Mouse (Mus musculus) urinary bladder, postnatal 36 days (tissue): ENCODE results near the gene Pola2.
A peak's percentile ranks its signal among the peaks of the same experiment; 100 is the strongest.

ENCODE experiments used
- DNase-seq, 2 experiments: peaks; one replicate each; pipeline ENCODE4 v3.0.0; 2022; ENCODE audit warnings: low spot score in 2 of 2, mixed read lengths in 1 of 2

Gene Pola2

DNA sequence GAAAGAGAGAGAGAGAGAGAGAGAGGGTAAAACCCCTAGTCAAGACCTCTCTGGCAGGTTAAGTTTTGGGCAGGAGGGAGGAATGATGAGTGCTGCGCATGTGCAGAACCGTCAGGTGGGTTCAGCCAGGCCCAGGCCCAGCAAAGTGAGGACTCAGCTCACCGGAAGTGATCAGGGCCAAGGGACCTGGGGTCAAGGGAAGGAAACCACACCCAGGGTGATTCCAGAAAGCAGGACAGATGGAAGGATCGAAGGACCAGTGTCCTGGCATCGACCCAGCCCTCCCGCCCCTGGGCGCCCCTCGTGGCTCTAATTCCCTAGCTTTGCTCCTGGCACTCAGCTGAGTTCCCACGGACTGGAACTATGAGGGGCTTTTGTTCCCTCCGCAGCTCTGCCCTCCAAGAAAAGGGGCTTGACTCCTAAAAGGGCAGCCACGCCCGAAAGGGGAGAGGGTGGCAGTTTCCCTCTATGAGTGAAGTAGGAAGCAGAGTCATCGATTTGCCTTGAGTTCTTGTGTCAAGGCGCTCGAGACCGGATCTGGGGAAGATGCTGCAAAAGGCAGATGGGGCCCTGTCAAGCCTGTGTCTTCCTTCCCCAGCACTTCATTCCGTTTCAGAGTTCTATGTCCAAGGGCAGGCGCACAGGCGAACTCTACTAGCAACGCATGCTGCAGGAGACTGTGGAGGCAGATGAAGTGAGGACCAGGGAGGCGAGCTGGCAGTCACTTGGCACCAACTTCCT lies 26.7 kb downstream of the Pola2 start:
- no peak for DNase-seq

- DNase-seq, result no peak
Measured at GRCm38 (mm10) chr19:5935691-5936090, 28.3 kb downstream of the Pola2 start.

- DNase-seq, result peak; percentile 58 to 65
Measured at GRCm38 (mm10) chr19:5935266-5935665, 28.7 kb downstream of the Pola2 start.

GRCm38 (mm10) chr19:5929634-5930596 lies 34.1 kb downstream of the Pola2 start:
- no peak for DNase-seq

GRCm38 (mm10) chr19:5928546-5928945 lies 35.5 kb downstream of the Pola2 start:
- no peak for DNase-seq

DNA sequence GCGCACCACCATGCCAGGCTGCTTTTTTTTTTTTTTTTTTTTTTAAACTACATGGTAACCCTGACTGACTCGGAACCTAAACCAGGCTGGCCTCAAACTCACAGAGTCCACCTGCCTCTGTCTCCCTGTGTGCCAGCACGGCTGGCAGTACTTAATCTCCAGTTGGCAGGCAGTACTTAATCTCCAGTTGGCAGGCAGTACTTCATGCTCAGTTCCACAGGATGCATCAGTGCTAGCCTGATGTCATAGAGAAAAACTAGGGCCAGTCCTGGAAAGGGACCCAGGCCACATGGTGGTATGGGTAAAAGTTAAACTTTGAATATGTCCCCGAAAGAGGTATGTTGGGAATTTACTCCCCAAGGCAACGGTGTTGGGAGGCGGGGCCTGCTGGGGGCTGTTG lies 35.9 kb downstream of the Pola2 start:
- DNase-seq, result no peak

GRCm38 (mm10) chr19:5927532-5927931 lies 36.5 kb downstream of the Pola2 start:
- no peak for DNase-seq

DNA sequence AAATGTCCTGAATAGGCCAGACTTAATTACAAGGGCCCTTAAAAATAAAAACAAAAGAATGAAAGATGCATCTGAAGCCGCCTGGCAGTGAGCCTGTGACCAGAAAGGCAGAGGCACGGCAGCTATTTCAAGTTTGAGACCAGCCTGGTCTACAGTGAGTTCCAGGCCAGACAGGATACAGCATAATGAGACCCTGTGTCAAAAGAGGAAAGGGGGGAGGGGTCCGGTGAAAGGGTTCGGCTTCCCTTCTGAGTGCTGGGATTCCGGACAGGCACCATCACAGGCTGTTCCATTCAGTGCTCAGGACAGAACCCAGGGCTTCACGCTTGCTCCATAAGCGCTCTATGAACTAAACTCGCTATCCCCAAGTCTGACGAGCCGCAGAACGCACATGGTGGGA lies 37.0 kb downstream of the Pola2 start:
- DNase-seq, result no peak

DNA sequence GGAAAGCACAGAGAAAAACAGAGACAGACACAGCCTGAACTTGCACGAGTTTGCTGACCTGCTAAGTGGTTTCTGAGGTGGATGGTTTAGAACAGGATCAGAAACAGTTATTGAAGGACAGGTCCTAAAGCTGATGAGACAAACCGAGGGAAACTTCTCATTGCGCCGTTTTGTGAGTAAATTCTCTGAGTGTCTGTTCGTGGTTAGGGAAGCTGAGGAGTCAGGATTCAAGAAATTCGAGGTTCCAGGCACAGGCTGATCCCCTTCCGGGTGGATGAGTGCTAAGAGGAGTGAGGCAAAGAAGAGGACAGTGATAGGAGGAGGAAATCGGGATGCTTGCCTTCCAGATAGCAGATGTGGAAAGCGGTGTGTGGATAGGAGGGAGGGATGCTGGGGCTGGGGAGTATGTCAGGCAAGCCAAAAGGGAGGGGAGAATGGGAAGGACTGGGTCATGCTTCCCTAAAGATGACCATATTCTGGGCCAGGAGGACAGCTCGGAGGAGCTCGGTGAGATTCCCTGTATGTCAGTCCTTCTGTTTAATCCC lies 38.6 kb downstream of the Pola2 start:
- DNase-seq, result no peak

- DNase-seq, result peak; percentile 93 to 97
Measured at GRCm38 (mm10) chr19:5924713-5925093, 39.3 kb downstream of the Pola2 start, which contains the start of gene Cdc42ep2. TSS of gene Cdc42ep2 (minus strand) at chr19:5924816.

- peak; percentile 83 to 90 for DNase-seq
Measured at GRCm38 (mm10) chr19:5923990-5924712, 39.9 kb downstream of the Pola2 start.

DNA sequence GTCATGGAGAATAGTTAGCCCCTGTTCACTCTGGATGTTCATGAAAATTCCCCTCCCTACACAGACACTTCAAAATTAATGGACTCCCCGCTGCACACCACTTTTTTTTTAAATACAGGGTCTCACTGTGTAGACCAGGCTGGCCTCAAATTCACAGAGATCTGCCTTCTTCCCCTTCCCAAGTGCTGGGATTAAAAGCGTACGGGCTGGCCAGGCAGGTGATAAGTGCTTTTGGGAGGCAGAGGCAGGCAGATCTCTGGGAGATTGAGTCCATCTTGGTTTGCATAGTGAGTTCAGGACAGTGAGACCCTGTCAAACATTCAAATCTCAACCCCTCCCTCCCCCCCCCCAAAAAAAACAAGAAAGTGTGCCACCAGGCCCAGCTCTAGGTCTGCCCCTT lies 41.0 kb downstream of the Pola2 start:
- DNase-seq, result no peak

GRCm38 (mm10) chr19:5922119-5922942 lies 41.7 kb downstream of the Pola2 start:
- DNase-seq, result no peak

DNA sequence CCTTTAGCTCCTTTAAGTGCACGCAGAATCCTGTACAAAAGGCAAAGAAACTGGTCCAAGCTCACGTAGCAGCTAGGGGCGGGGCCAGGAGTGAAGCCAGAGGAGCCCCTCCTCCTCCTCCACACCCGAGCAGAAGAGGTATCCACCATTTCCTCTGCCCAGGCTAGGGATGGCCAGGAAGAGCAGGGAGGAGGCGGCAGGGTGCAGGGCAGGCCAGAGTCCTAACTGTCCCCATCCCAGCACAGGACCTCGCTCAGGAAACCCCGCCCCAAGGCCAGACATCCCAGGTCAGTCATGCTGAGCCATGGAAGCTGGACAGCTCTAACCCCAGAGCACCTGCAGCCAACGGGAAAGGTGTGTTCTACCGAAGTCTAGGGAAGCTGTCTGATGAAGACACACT lies 42.3 kb downstream of the Pola2 start:
- DNase-seq, result no peak

- no peak for DNase-seq
Measured at GRCm38 (mm10) chr19:5913007-5913719, 50.8 kb downstream of the Pola2 start, which contains the start of gene Dpf2. TSS of gene Dpf2 (minus strand) at chr19:5913010.

DNA sequence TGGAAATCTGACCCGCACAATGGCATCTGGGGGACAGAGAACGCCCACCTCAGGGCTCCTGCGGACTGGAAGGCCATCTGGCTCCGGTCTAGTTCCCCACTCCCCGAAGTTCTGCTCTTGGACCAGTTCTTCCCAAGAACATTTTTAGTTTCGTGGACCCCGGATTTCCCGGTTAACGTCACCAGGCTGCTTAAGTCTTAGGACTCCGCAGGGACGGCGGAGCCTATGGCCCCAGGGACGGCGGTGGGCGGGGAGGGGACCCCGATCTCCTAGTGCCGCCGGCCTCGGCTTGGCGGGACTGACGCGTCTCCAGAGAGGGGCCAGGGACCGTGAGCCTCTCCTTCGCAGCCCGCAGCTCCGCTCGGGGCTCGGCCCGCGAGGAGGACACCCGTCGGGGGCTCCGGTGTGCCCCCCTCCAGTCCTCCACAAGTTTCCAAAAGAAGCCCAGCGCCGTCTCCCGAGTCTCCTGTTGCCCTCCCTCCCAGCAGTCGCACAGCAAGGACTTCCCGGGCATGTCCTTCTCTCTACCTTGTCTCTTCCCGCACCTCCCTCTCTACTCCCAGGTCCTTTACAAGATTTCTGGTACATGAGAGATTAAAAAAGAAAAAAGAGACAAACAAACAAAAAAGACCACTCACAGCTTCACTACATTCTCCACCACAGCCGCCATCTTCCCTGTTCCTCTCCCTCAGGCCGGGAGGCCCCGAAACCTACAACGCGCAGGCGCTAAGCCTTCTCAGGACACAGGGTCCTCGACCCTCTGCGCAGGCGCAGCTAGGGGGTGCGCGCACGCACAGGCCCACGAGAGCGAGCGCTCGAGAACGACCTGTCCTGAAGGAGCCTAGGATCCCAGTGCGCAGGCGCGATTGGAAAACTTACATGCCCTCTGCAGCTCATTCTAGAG lies 51.6 kb downstream of the Pola2 start:
- DNase-seq, result peak; percentile 95 to 99

DNA sequence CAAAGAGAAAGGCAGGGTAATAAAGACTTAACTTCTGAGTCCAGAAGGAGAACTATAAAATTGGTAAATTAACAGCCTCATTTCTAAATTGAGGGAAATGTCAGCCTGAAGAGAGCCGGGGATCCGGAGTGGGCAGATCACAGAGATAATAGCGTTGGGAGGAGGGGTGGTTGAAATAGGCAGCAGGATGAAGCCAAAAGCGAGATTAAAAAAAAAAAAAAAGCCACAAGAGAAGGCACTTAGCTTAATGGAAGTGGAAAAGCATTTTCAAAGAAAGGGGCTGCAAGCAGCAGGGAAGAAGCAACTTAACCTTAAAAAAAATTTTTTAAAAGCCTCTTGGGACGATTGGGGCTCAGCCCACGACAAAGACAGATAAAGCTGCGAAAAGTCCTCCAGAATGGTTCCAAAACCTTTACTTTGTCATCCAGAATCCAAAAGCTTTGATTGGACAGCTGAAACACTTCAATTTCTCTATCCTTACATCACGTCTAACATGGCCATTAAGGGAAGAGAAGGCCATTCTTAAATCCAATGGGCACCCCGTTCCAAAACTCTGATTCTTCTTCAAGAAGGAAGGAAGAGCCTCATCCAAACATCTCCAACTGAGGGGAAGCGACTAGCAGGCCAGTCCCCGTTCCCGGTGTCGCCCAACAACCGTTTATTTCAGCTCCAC lies 52.4 kb downstream of the Pola2 start:
- no peak for DNase-seq

DNA sequence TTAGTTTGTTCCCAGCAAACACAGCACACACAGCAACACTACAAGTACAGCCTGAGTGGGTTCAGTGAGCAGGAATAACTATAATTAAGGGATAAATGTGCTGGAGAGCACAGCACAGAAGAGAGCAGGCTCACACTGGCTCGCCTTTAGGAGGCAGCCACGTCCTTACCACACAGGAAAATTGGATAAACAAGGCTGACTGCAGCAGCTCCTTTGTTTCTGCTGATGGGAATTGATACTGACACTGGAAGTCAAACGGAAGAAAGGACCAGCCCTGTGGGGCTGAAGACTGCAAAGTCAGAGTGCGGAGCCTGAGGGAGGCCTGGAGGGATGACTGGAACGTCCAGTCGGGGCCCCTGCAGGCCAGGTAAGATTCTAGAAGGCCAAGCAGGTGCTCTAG lies 53.8 kb downstream of the Pola2 start:
- DNase-seq, result no peak

DNA sequence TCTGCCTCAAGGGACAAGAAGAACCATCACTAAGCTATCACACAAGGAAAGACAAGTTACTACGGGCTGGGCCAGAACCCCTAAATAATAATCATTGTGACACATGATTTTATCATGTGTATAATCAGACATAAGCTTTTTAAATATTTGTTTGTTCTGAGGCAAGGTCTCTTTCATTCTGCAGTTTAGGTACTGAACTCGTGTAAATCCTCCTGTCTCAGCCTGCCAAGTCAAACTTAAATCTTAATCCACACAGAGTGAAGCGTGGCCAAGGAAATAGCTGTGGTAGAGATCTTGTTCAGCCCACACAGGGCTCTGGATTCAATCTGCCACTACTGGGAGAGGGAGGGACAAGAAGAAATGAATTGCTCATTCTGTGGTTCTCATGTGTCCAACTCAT lies 56.7 kb downstream of the Pola2 start:
- DNase-seq, result no peak
